Mouse (Mus musculus): Measurements from ENCODE around the gene Rdh16f2. TPM values are rescaled to one million over a fixed set of nuclear protein-coding genes. Genes with fewer than 3 reads are reported as not detected.

Gene Rdh16f2
- polyA plus RNA-seq, 1 experiment: not detected

DNA sequence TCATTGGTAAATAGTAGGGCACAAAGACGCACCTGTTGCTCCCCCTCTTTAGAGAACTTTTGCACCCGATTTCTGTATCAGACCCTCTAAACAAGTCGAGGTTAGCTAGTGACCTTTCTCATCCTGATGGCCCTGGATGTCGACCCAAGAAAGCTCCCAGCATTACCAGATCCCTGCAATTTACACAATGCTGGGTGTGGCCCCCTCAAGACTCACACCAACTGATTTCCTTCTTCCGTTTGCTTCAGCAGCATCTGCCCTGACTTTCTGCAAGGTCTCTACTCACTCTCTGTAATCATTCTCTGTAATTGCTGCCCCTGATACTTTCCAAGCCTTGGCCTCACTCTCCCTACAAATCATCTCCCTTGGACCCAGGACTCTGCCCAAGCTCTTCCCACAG, 30.4 kb downstream of the Rdh16f2 start:
- H3K36me3 ChIP-seq (ENCODE audit: control insufficient read depth, insufficient read depth): no peaks in the 10 kb centered on the region
- peaks cover 48% of the 10 kb centered on the region for H3K27me3 ChIP-seq (ENCODE audit: control insufficient read depth, insufficient read depth, insufficient read length)
- no peak overlapping the region for H3ac ChIP-seq (ENCODE audit: control insufficient read depth, insufficient read length, low read depth)
- no peak overlapping the region for H3K4me3 ChIP-seq (ENCODE audit: insufficient read depth, poor library complexity, severe bottlenecking)
- TF ChIP-seq MAX (IDR thresholded peaks at IDR 0.05) (no peak), MYOG (IDR thresholded peaks at IDR 0.05; ENCODE audit: control insufficient read depth, extremely low read depth, insufficient read length) (no peak), CTCF (IDR thresholded peaks at IDR 0.05; ENCODE audit: control insufficient read depth, insufficient read depth, insufficient read length) (no peak), FOSL1 (IDR thresholded peaks at IDR 0.05; ENCODE audit: insufficient read depth, low read length, poor library complexity, severe bottlenecking) (no peak), CEBPB (IDR thresholded peaks at IDR 0.05; ENCODE audit: low read depth) (no peak), USF1 (IDR thresholded peaks at IDR 0.05; ENCODE audit: low read depth) (no peak), MYOD1 (IDR thresholded peaks at IDR 0.05; ENCODE audit: control insufficient read depth, insufficient read length, low read depth) (no peak)
- H3K79me2 ChIP-seq (ENCODE audit: control insufficient read depth, insufficient read depth): no peaks in the 10 kb centered on the region
- no peaks in the 10 kb centered on the region for H3K79me3 ChIP-seq (ENCODE audit: low read depth)

DNA sequence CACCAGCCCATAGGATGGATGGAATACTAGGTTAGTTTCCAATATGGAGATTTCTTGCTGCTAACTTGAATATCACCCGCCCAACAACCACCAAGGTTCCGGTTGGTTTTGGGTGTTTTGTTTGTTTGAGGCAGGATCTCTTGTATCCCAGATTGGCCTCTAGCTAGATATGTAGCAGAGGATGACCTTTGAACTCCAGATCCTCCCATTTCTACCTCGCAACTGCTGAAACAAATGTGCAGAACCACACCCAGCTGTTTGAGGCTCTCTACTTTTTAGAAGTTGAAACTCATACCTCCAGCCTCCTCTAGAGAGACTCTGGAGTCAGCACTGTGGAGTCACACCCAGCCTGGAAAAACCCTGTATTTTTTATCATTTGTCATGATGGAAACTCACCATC, 31.2 kb downstream of the Rdh16f2 start:
- Histone ChIP-seq H3K79me3 (ENCODE audit: low read depth) (no peaks in the 10 kb centered on the region), H3ac (ENCODE audit: control insufficient read depth, insufficient read length, low read depth) (no peak overlapping the region), H3K79me2 (ENCODE audit: control insufficient read depth, insufficient read depth) (no peaks in the 10 kb centered on the region), H3K36me3 (ENCODE audit: control insufficient read depth, insufficient read depth) (no peaks in the 10 kb centered on the region), H3K4me3 (ENCODE audit: insufficient read depth, poor library complexity, severe bottlenecking) (no peak overlapping the region), H3K27me3 (ENCODE audit: control insufficient read depth, insufficient read depth, insufficient read length) (peaks cover 46% of the 10 kb centered on the region)
- TF ChIP-seq MAX (IDR thresholded peaks at IDR 0.05): no peak
- TF ChIP-seq MYOG (IDR thresholded peaks at IDR 0.05; ENCODE audit: control insufficient read depth, extremely low read depth, insufficient read length): no peak
- no peak for TF ChIP-seq FOSL1 (IDR thresholded peaks at IDR 0.05; ENCODE audit: insufficient read depth, low read length, poor library complexity, severe bottlenecking)
- TF ChIP-seq USF1 (IDR thresholded peaks at IDR 0.05; ENCODE audit: low read depth): no peak
- no peak for TF ChIP-seq CEBPB (IDR thresholded peaks at IDR 0.05; ENCODE audit: low read depth)
- TF ChIP-seq MYOD1 (IDR thresholded peaks at IDR 0.05; ENCODE audit: control insufficient read depth, insufficient read length, low read depth): no peak
- TF ChIP-seq CTCF (IDR thresholded peaks at IDR 0.05; ENCODE audit: control insufficient read depth, insufficient read depth, insufficient read length): no peak

DNA sequence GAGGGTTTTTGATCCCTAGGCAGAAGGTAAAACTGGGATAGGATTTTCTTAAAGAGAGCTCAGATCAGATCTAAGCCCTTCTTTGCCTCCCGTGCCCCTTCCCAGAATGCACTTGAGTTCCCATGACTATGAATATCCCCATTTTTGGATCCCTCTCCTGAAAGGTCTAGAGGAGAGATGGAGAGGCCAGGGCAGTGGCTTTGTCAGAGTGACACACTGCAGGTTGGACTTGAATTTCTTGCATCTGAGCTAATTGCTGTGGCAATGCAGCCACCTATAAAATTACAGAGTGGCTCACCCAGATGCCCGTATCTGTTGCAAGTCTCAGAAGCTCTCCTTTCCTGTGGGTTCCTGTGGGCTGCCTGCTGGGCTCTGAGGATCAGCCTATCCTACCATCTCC, 31.9 kb downstream of the Rdh16f2 start, which contains the start of gene Sdr9c7:
TSS of gene Sdr9c7 (plus strand) at position 301 of the 400 bp plus-strand sequence.
- Histone ChIP-seq H3K27me3 (ENCODE audit: control insufficient read depth, insufficient read depth, insufficient read length) (peaks cover 46% of the 10 kb centered on the region), H3K79me2 (ENCODE audit: control insufficient read depth, insufficient read depth) (no peaks in the 10 kb centered on the region), H3K36me3 (ENCODE audit: control insufficient read depth, insufficient read depth) (no peaks in the 10 kb centered on the region), H3K4me3 (ENCODE audit: insufficient read depth, poor library complexity, severe bottlenecking) (no peak within 1 kb of the TSS), H3ac (ENCODE audit: control insufficient read depth, insufficient read length, low read depth) (no peak within 1 kb of the TSS), H3K79me3 (ENCODE audit: low read depth) (no peaks in the 10 kb centered on the region)
- TF ChIP-seq CTCF (IDR thresholded peaks at IDR 0.05; ENCODE audit: control insufficient read depth, insufficient read depth, insufficient read length): no peak
- no peak for TF ChIP-seq FOSL1 (IDR thresholded peaks at IDR 0.05; ENCODE audit: insufficient read depth, low read length, poor library complexity, severe bottlenecking)
- no peak for TF ChIP-seq MAX (IDR thresholded peaks at IDR 0.05)
- no peak for TF ChIP-seq CEBPB (IDR thresholded peaks at IDR 0.05; ENCODE audit: low read depth)
- no peak for TF ChIP-seq MYOD1 (IDR thresholded peaks at IDR 0.05; ENCODE audit: control insufficient read depth, insufficient read length, low read depth)
- TF ChIP-seq USF1 (IDR thresholded peaks at IDR 0.05; ENCODE audit: low read depth): no peak
- no peak for TF ChIP-seq MYOG (IDR thresholded peaks at IDR 0.05; ENCODE audit: control insufficient read depth, extremely low read depth, insufficient read length)

DNA sequence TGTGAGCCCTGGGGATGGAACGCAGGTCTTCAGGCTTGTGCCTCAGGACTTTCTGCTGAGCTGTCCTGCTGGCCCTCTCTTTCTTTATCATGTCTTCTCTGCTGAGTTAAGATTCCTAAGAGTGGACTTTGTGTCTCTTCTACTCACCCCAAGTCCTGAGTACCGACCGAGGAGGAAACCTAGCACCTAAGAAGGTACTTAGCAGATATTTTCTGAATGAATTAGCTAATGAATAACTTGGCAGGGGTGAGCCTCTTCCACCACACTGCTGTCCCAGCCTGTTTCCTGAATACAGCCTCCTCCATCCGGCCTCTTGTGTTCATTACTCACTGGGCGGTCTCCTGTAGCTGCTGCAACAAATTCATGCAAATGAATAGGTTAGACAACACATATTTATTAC, 33.5 kb downstream of the Rdh16f2 start:
- Histone ChIP-seq H3K79me2 (ENCODE audit: control insufficient read depth, insufficient read depth) (no peaks in the 10 kb centered on the region), H3K4me3 (ENCODE audit: insufficient read depth, poor library complexity, severe bottlenecking) (no peak overlapping the region), H3ac (ENCODE audit: control insufficient read depth, insufficient read length, low read depth) (no peak overlapping the region), H3K79me3 (ENCODE audit: low read depth) (no peaks in the 10 kb centered on the region), H3K36me3 (ENCODE audit: control insufficient read depth, insufficient read depth) (no peaks in the 10 kb centered on the region), H3K27me3 (ENCODE audit: control insufficient read depth, insufficient read depth, insufficient read length) (peaks cover 43% of the 10 kb centered on the region)
- TF ChIP-seq CEBPB (IDR thresholded peaks at IDR 0.05; ENCODE audit: low read depth) (no peak), MYOG (IDR thresholded peaks at IDR 0.05; ENCODE audit: control insufficient read depth, extremely low read depth, insufficient read length) (no peak), MYOD1 (IDR thresholded peaks at IDR 0.05; ENCODE audit: control insufficient read depth, insufficient read length, low read depth) (no peak), FOSL1 (IDR thresholded peaks at IDR 0.05; ENCODE audit: insufficient read depth, low read length, poor library complexity, severe bottlenecking) (no peak), MAX (IDR thresholded peaks at IDR 0.05) (no peak), CTCF (IDR thresholded peaks at IDR 0.05; ENCODE audit: control insufficient read depth, insufficient read depth, insufficient read length) (no peak), USF1 (IDR thresholded peaks at IDR 0.05; ENCODE audit: low read depth) (no peak)

DNA sequence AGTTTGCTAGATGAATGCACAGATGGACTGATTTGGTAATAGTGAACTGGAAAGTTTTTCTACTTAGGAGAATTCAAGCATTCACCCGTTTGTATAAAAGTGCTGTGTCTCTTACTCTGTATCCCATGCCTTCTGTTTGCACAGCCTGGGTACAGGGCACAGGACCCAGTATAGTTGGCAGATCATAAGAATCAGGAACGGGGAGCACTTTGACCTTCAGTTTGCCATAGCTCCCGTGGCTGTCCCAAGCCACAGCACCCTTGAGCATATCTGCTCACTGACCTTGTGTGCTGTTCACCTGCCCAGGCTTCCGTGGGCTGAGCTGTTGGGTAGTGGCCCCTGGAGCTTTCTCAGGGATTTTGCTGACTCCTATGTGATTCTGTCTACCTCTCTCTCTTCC, 35.5 kb downstream of the Rdh16f2 start:
- no peaks in the 10 kb centered on the region for H3K79me2 ChIP-seq (ENCODE audit: control insufficient read depth, insufficient read depth)
- no peaks in the 10 kb centered on the region for H3K36me3 ChIP-seq (ENCODE audit: control insufficient read depth, insufficient read depth)
- H3K4me3 ChIP-seq (ENCODE audit: insufficient read depth, poor library complexity, severe bottlenecking): no peak overlapping the region
- TF ChIP-seq MYOG (IDR thresholded peaks at IDR 0.05; ENCODE audit: control insufficient read depth, extremely low read depth, insufficient read length) (no peak), FOSL1 (IDR thresholded peaks at IDR 0.05; ENCODE audit: insufficient read depth, low read length, poor library complexity, severe bottlenecking) (no peak), USF1 (IDR thresholded peaks at IDR 0.05; ENCODE audit: low read depth) (no peak), MYOD1 (IDR thresholded peaks at IDR 0.05; ENCODE audit: control insufficient read depth, insufficient read length, low read depth) (no peak), CTCF (IDR thresholded peaks at IDR 0.05; ENCODE audit: control insufficient read depth, insufficient read depth, insufficient read length) (no peak), MAX (IDR thresholded peaks at IDR 0.05) (no peak), CEBPB (IDR thresholded peaks at IDR 0.05; ENCODE audit: low read depth) (no peak)
- H3ac ChIP-seq (ENCODE audit: control insufficient read depth, insufficient read length, low read depth): no peak overlapping the region
- H3K79me3 ChIP-seq (ENCODE audit: low read depth): no peaks in the 10 kb centered on the region
- peaks cover 31% of the 10 kb centered on the region for H3K27me3 ChIP-seq (ENCODE audit: control insufficient read depth, insufficient read depth, insufficient read length)

DNA sequence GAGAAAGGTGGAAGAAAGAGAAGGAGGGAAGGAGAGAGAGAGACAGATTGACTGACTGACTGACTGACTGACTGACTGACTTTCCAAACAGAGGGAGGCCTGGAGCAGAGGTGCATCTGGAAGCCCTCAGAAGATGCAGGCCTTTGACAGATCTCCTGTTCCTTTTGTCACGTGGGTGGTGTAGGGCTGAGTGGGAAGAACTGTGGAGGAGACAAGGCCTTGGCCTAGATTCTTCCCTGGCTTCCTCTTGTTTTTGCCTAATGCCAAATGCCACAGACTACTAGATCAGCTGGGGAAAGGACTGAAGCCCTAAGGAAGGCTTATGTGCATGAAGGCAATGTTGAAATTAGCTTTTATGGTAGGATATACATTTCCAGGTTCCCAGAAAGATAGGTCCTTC, 36.8 kb downstream of the Rdh16f2 start:
- peaks cover 21% of the 10 kb centered on the region for H3K27me3 ChIP-seq (ENCODE audit: control insufficient read depth, insufficient read depth, insufficient read length)
- TF ChIP-seq MYOG (IDR thresholded peaks at IDR 0.05; ENCODE audit: control insufficient read depth, extremely low read depth, insufficient read length): no peak
- no peak for TF ChIP-seq CEBPB (IDR thresholded peaks at IDR 0.05; ENCODE audit: low read depth)
- TF ChIP-seq FOSL1 (IDR thresholded peaks at IDR 0.05; ENCODE audit: insufficient read depth, low read length, poor library complexity, severe bottlenecking): no peak
- TF ChIP-seq MYOD1 (IDR thresholded peaks at IDR 0.05; ENCODE audit: control insufficient read depth, insufficient read length, low read depth): no peak
- TF ChIP-seq CTCF (IDR thresholded peaks at IDR 0.05; ENCODE audit: control insufficient read depth, insufficient read depth, insufficient read length): no peak
- TF ChIP-seq MAX (IDR thresholded peaks at IDR 0.05): no peak
- no peak for TF ChIP-seq USF1 (IDR thresholded peaks at IDR 0.05; ENCODE audit: low read depth)
- no peaks in the 10 kb centered on the region for H3K79me2 ChIP-seq (ENCODE audit: control insufficient read depth, insufficient read depth)
- no peak overlapping the region for H3K4me3 ChIP-seq (ENCODE audit: insufficient read depth, poor library complexity, severe bottlenecking)
- no peaks in the 10 kb centered on the region for H3K79me3 ChIP-seq (ENCODE audit: low read depth)
- no peaks in the 10 kb centered on the region for H3K36me3 ChIP-seq (ENCODE audit: control insufficient read depth, insufficient read depth)
- H3ac ChIP-seq (ENCODE audit: control insufficient read depth, insufficient read length, low read depth): no peak overlapping the region

Measured in C2C12 (cell line).